Mouse (Mus musculus): ENCODE data around the gene Dtnb. TPM values are rescaled to one million over a fixed set of nuclear protein-coding genes. Genes with fewer than 3 reads are reported as not detected.

The Dtnb gene
- polyA plus RNA-seq, 1 experiment from 2014 or later = 12.6 TPM

DNA sequence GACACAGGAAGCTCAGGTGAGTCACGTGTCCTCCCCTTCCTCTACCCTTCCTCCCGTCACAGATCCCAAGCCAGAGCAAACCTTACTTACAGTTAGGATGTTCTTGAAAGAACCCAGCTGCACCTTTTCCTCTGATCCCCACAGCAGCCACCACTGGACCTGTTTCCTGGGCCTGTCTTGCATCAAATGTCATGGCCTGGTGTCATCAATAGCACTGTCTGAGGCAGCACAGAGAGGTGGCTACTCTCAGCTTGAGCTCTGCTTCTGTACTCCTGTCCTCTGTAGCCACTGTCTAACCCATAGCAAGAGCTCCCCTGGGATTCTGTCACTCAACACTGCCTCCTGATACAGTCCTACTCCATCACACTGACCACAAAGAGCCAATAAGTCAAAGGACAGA lies 207.5 kb downstream of the Dtnb start:
- Histone ChIP-seq H3K4me3 (ENCODE audit: low read depth, low read length) (no peak overlapping the region), H3K36me3 (ENCODE audit: control insufficient read depth, insufficient read depth, low read length) (no peaks in the 10 kb centered on the region), H3K4me2 (replicated peaks; ENCODE audit: low read depth) (no peak overlapping the region), H3K27me3 (ENCODE audit: control insufficient read depth, insufficient read depth, low read length) (no peaks in the 10 kb centered on the region), H3K9me3 (ENCODE audit: control insufficient read depth, low read length) (no peaks in the 10 kb centered on the region), H3K4me1 (replicated peaks; ENCODE audit: control insufficient read depth, insufficient read depth) (peaks cover 15% of the 10 kb centered on the region), H3K9ac (ENCODE audit: low read length) (no peak overlapping the region), H3K27ac (replicated peaks) (no peak overlapping the region; the same call in 1 of the 2 replicates)
- no peak for DNase-seq (ENCODE audit: low spot score)
- 72% methylated on average over 2 of the region's 2 CpGs for WGBS
- no peak for TF ChIP-seq CTCF (IDR thresholded peaks at IDR 0.05; ENCODE audit: low read depth)
- TF ChIP-seq EP300 (optimal IDR thresholded peaks at IDR 0.05) = no peak
- ATAC-seq (ENCODE audit: low FRiP score, low TSS enrichment) = no peak

DNA sequence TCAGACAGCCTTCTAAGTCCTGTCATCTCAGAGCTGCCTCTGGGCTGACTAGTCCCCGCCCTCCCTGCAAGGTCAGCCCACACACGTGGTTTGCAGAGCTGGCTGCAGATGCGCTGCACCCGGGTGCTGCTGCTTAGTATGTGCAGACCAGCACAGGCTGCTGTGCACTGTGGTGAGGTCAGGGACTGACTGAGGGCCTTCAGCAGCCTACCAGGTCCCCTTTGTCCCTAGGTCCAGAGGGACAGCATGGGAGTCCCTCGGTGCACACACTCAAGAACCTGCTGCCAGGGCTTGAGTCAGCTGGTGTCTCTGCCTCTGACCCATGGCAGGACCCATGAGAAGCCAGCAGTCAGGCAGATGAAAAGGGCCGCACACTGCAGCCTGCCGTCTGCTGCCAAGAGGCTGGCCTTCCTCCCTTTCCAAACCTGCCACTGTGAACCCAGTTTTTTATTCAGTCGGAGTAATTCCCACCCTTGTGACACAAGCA lies 208.3 kb downstream of the Dtnb start:
- H3K9me3 ChIP-seq (ENCODE audit: control insufficient read depth, low read length) = no peaks in the 10 kb centered on the region
- WGBS = 6% methylated on average over 8 of the region's 8 CpGs
- H3K36me3 ChIP-seq (ENCODE audit: control insufficient read depth, insufficient read depth, low read length) = no peaks in the 10 kb centered on the region
- H3K27me3 ChIP-seq (ENCODE audit: control insufficient read depth, insufficient read depth, low read length) = no peaks in the 10 kb centered on the region
- TF ChIP-seq EP300 (optimal IDR thresholded peaks at IDR 0.05) (no peak), CTCF (IDR thresholded peaks at IDR 0.05; ENCODE audit: low read depth) (no peak)
- peak overlapping the region; percentile 89 for H3K27ac ChIP-seq (replicated peaks)
- H3K4me3 ChIP-seq (ENCODE audit: low read depth, low read length) = no peak overlapping the region
- no peak overlapping the region for H3K4me2 ChIP-seq (replicated peaks; ENCODE audit: low read depth)
- H3K4me1 ChIP-seq (replicated peaks; ENCODE audit: control insufficient read depth, insufficient read depth) = peaks cover 18% of the 10 kb centered on the region
- H3K9ac ChIP-seq (ENCODE audit: low read length) = 0 out of 2 replicates have a peak overlapping the region, but pooled peaks have one; percentile 35
- peak; percentile 70 for ATAC-seq (ENCODE audit: low FRiP score, low TSS enrichment)
- peak; percentile 72 for DNase-seq (ENCODE audit: low spot score)

DNA sequence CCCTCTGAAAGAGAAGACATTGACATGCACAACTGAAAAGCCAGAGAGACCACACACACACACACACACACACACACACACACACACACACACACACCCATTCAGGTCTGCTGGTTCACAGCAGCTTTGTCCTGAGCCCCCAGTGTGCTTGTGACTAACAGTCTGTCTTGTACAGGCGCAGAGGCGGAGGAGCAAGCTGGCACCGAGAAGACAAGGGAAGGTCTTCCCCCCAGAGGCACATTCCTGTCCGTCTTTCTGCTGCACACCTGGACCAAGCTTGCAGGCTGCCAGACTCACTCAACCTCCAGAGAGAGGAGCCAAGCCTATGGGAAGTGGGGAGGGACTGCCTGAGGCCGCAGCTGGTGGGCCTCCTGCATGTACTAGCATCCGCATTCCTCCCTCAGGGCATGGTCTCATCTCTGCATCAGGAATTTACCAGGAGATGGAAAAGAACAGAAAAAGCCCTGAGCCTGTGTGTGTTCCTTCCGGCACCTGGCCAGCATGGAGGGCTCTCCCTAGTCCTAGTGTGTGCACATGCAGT lies 208.8 kb downstream of the Dtnb start:
- WGBS = 12% methylated on average over 7 of the region's 7 CpGs

DNA sequence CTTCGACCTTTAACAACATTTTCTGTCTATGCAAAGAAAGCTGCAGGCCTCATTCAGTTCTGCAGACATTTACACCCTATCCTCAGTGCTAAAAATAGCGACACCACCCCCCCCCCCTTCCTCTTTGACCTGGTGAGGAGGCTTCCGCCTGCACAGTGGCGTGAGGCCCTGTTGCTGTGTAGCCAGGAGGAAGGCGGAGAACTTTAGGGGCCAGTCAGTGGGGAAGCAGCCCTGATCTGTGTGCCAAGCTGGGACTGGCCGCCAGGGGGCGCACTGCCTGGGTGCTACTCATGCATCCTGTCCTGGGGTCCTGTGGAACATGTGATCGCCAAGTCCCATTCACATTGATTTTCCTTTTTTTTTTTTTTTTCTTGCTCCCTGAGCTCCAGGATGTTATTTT lies 209.3 kb downstream of the Dtnb start:
- Histone ChIP-seq H3K4me2 (replicated peaks; ENCODE audit: low read depth) (0 out of 2 replicates have a peak overlapping the region, but pooled peaks have one; percentile 14), H3K27me3 (ENCODE audit: control insufficient read depth, insufficient read depth, low read length) (no peaks in the 10 kb centered on the region), H3K9me3 (ENCODE audit: control insufficient read depth, low read length) (no peaks in the 10 kb centered on the region), H3K4me3 (ENCODE audit: low read depth, low read length) (no peak overlapping the region), H3K27ac (replicated peaks) (peak overlapping the region; percentile 89), H3K4me1 (replicated peaks; ENCODE audit: control insufficient read depth, insufficient read depth) (peaks cover 18% of the 10 kb centered on the region), H3K36me3 (ENCODE audit: control insufficient read depth, insufficient read depth, low read length) (no peaks in the 10 kb centered on the region), H3K9ac (ENCODE audit: low read length) (no peak overlapping the region)
- DNase-seq (ENCODE audit: low spot score) (peak; percentile 94), ATAC-seq (ENCODE audit: low FRiP score, low TSS enrichment) (peak; percentile 94)
- 5% methylated on average over 8 of the region's 8 CpGs for WGBS
- TF ChIP-seq CTCF (IDR thresholded peaks at IDR 0.05; ENCODE audit: low read depth) (peak; percentile 97), EP300 (optimal IDR thresholded peaks at IDR 0.05) (no peak)

More for the DNA sequence above, 208.8 kb downstream of the Dtnb start:
- 0 out of 2 replicates have a peak overlapping the region, but pooled peaks have one; percentile 14 for H3K4me2 ChIP-seq (replicated peaks; ENCODE audit: low read depth)
- H3K36me3 ChIP-seq (ENCODE audit: control insufficient read depth, insufficient read depth, low read length) = no peaks in the 10 kb centered on the region
- peak overlapping the region; percentile 89 for H3K27ac ChIP-seq (replicated peaks)
- TF ChIP-seq EP300 (optimal IDR thresholded peaks at IDR 0.05) (no peak), CTCF (IDR thresholded peaks at IDR 0.05; ENCODE audit: low read depth) (no peak)
- no peaks in the 10 kb centered on the region for H3K9me3 ChIP-seq (ENCODE audit: control insufficient read depth, low read length)
- H3K27me3 ChIP-seq (ENCODE audit: control insufficient read depth, insufficient read depth, low read length) = no peaks in the 10 kb centered on the region
- DNase-seq (ENCODE audit: low spot score) = no peak
- no peak overlapping the region for H3K4me3 ChIP-seq (ENCODE audit: low read depth, low read length)
- peaks cover 18% of the 10 kb centered on the region for H3K4me1 ChIP-seq (replicated peaks; ENCODE audit: control insufficient read depth, insufficient read depth)
- H3K9ac ChIP-seq (ENCODE audit: low read length) = no peak overlapping the region
- peak; percentile 45 for ATAC-seq (ENCODE audit: low FRiP score, low TSS enrichment)

DNA sequence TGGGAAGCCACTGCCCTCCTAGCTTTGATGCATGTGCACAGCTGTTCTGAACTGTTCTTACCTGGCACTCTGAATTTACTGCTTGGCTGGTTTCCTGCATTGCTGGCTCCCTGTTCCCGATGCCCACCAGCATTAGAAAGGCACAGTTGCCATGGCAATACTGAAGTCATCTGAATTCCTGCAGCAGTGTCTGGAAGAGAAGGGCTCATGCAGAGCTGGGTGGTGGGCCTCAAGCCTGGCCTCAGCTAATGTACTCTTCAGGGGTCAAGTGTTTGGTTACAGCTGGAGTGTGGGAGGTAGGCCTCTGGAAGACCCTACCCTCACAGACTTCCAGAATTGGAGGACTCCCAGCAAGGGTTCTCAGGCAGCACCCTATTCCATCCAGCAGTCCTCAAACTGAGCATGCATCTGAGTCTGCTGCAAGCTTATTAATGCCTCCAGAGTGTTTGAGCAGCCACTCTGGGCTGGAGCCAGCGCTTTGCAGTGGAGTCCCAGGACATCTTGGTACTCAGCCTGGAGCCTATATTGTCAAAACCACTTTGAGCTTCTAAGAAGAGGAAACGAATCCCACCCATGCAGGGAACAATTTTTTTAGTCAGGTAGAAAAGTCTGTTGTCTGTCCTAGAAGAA lies 211.1 kb downstream of the Dtnb start:
- Histone ChIP-seq H3K9me3 (ENCODE audit: control insufficient read depth, low read length) (no peaks in the 10 kb centered on the region), H3K4me3 (ENCODE audit: low read depth, low read length) (no peak overlapping the region), H3K4me1 (replicated peaks; ENCODE audit: control insufficient read depth, insufficient read depth) (peaks cover 18% of the 10 kb centered on the region), H3K27me3 (ENCODE audit: control insufficient read depth, insufficient read depth, low read length) (no peaks in the 10 kb centered on the region), H3K4me2 (replicated peaks; ENCODE audit: low read depth) (no peak overlapping the region), H3K9ac (ENCODE audit: low read length) (no peak overlapping the region), H3K27ac (replicated peaks) (0 out of 2 replicates have a peak overlapping the region, but pooled peaks have one; percentile 2), H3K36me3 (ENCODE audit: control insufficient read depth, insufficient read depth, low read length) (no peaks in the 10 kb centered on the region)
- TF ChIP-seq EP300 (optimal IDR thresholded peaks at IDR 0.05) (no peak), CTCF (IDR thresholded peaks at IDR 0.05; ENCODE audit: low read depth) (no peak)
- DNase-seq (ENCODE audit: low spot score) (no peak), ATAC-seq (ENCODE audit: low FRiP score, low TSS enrichment) (no peak)
- 48% methylated on average over 3 of the region's 3 CpGs for WGBS

DNA sequence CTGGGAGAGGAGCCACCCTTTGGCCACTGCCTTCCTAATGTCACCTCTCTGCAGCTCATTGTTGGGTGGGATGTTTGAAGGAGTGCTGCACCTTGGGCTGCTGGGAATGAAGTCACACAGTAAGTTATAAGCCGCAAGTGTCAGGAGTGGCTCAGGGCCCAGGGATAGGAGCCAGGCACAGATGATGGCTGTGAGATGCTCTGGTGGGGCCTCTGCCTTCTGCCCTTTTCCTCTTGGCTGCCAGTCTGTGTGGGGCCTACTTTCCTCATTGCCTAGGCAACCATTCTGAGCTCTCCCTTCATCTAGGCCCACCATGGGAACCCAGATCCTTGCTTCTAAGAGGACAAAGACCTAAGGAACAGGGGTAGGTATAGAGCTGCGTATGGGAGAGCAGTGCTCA lies 212.1 kb downstream of the Dtnb start:
- H3K4me2 ChIP-seq (replicated peaks; ENCODE audit: low read depth) = no peak overlapping the region
- DNase-seq (ENCODE audit: low spot score) = no peak

More for the DNA sequence above, 212.1 kb downstream of the Dtnb start:
- H3K36me3 ChIP-seq (ENCODE audit: control insufficient read depth, insufficient read depth, low read length) = no peaks in the 10 kb centered on the region
- no peaks in the 10 kb centered on the region for H3K27me3 ChIP-seq (ENCODE audit: control insufficient read depth, insufficient read depth, low read length)
- H3K4me1 ChIP-seq (replicated peaks; ENCODE audit: control insufficient read depth, insufficient read depth) = peaks cover 22% of the 10 kb centered on the region
- TF ChIP-seq CTCF (IDR thresholded peaks at IDR 0.05; ENCODE audit: low read depth) (no peak), EP300 (optimal IDR thresholded peaks at IDR 0.05) (no peak)
- peak overlapping the region; percentile 49; the same call in 1 of the 2 replicates for H3K27ac ChIP-seq (replicated peaks)
- WGBS = 73% methylated on average over 2 of the region's 2 CpGs
- H3K4me3 ChIP-seq (ENCODE audit: low read depth, low read length) = no peak overlapping the region
- no peak for ATAC-seq (ENCODE audit: low FRiP score, low TSS enrichment)
- H3K9ac ChIP-seq (ENCODE audit: low read length) = no peak overlapping the region
- no peaks in the 10 kb centered on the region for H3K9me3 ChIP-seq (ENCODE audit: control insufficient read depth, low read length)

All from stomach, postnatal 0 days (tissue).